Mouse (Mus musculus) thymus, adult 2 months (tissue): ENCODE data around the gene Hmgb3. TPM values are rescaled to one million over a fixed set of nuclear protein-coding genes. Genes with fewer than 3 reads are reported as not detected.
"Not testable (repeated sequence)": the region's sequence is repeated elsewhere in the genome, so short reads cannot be mapped to it uniquely, and the experiment has no call there.

Source experiments
- DNase-seq: peaks from one replicate; pipeline ENCODE4 v3.0.0; 2021
- H3K27ac ChIP-seq: fragments of 200-500 bp; 2 replicates; pipeline ENCODE4 v1.5.1; 2012; ENCODE audit warnings: low read length, control low read depth; ENCODE audit not compliant: control insufficient read depth, insufficient read depth
- H3K27me3 ChIP-seq: fragments of 200-500 bp; 2 replicates; pipeline ENCODE4 v1.6.1; 2012; ENCODE audit warnings: mild to moderate bottlenecking, low read length, moderate library complexity, mixed read lengths; ENCODE audit not compliant: control insufficient read depth, insufficient read depth
- H3K36me3 ChIP-seq: fragments of 200-500 bp; 2 replicates; pipeline ENCODE4 v1.6.1; 2012; ENCODE audit warnings: mild to moderate bottlenecking, low read length, moderate library complexity; ENCODE audit not compliant: control insufficient read depth, insufficient read depth
- H3K4me1 ChIP-seq: fragments of 200-500 bp; replicated peaks from 2 replicates; pipeline ENCODE4 v1.6.1; 2012; ENCODE audit warnings: low read length; ENCODE audit not compliant: control insufficient read depth, insufficient read depth
- H3K4me3 ChIP-seq: fragments of 200-500 bp; 2 replicates; pipeline ENCODE4 v1.5.1; 2012; ENCODE audit warnings: mild to moderate bottlenecking, low read length, control low read depth, moderate library complexity; ENCODE audit not compliant: control insufficient read depth, insufficient read depth
- CTCF ChIP-seq: fragments of 200-500 bp; IDR thresholded peaks from 2 replicates; pipeline ENCODE4 v1.5.1; 2012; ENCODE audit warnings: mild to moderate bottlenecking, control low read depth, low read length, moderate library complexity, borderline replicate concordance; ENCODE audit not compliant: control insufficient read depth, poor library complexity, insufficient read depth; ENCODE audit errors: extremely low read depth
- POLR2A ChIP-seq: fragments of 200-500 bp; IDR thresholded peaks from 2 replicates; pipeline ENCODE4 v1.6.1; 2012; ENCODE audit warnings: mild to moderate bottlenecking, low read length, control low read depth, moderate library complexity; ENCODE audit not compliant: control insufficient read depth, poor library complexity, insufficient read depth; ENCODE audit errors: extremely low read depth
- WGBS: fragments of 180-500 bp; shearing (Covaris S2); methylation state at CpG from one replicate; pipeline ENCODE4 v1.1.7; 2018; 5-methylcytosine and 5-hydroxymethylcytosine counted together
- polyA plus RNA-seq: library from polyadenylated mRNA; depleted of rRNA; stranded (reverse); fragments of >200 nt; gene quantifications from 2 replicates; pipeline ENCODE4 v1.2.3, GENCODE M21; 2012; rRNA removed

Gene Hmgb3
- polyA plus RNA-seq, result 17.4 and 22.6 TPM in 2 replicates

DNA sequence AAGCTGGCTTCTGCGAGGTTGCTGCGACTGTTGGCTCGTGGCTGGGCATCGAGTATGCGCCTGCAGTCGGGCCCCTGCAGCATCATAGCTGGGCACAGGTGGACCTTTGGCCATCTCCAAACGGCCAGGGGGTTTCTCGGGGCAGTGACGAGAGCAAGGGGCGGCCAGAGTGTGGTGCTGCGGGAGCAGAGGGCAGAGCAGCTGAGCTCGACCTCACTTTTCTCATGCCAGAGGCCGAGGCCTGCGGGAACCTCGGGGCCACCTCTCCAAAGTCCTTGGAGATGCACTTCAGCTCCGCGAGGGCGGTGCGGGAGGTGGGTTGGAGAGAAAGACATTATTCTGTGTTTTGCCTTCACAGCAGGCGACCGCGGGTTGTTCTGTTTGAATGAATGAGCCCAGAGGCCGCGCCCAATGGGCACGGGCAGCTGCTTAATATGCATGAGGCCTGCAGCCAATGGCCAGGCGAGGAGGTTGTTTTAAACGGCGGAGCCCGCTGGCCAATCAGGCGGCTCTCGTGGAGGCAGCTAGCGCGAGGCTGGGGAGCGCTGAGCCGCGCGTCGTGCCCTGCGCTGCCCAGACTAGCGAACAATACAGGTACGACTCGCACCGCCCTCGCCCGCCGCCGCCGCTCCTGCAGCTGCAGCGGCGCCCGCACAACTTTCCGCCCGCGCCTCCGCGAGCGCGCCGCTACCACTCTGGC is at the start of gene Hmgb3:
Hmgb3 (plus strand) TSS at position 504 of the 700 bp plus-strand sequence.
- peak within 1 kb of the TSS; percentile 65 for H3K4me3 ChIP-seq
- peaks cover 4% of the 10 kb centered on the region for H3K4me1 ChIP-seq
- peak; percentile 75 for DNase-seq
- peak; percentile 29; the same call in 1 of the 2 replicates for TF ChIP-seq CTCF
- TF ChIP-seq POLR2A, result 0 out of 2 replicates have a peak, but pooled peaks have one; percentile 42
- H3K27ac ChIP-seq, result no peak within 1 kb of the TSS; the same call in 1 of the 2 replicates
- H3K36me3 ChIP-seq, result no peaks in the 10 kb centered on the region
- WGBS, result 3% methylated on average over 43 of the region's 59 CpGs
- no peaks in the 10 kb centered on the region for H3K27me3 ChIP-seq

DNA sequence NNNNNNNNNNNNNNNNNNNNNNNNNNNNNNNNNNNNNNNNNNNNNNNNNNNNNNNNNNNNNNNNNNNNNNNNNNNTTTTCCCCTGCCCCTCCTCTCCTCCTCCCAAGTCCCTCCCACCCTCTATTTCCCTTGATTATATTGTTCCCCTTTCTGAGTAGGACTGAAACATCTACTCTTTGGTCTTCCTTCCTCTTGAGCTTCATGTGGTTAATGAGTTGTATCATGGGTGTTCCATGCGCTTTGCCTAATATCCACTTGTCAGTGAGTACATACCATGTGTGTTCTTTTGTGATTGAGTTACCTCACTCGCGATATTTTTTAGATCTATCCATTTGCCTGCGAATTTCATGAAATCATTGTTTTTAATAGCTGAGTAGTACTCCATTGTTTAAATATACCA is 49.1 kb upstream of the Hmgb3 start:
- 47% methylated on average over 4 of the region's 4 CpGs for WGBS
- H3K4me3 ChIP-seq, H3K4me1 ChIP-seq, H3K27me3 ChIP-seq, DNase-seq, H3K27ac ChIP-seq, H3K36me3 ChIP-seq: not testable (repeated sequence)

GRCm38 (mm10) chrX:71519252-71519651 is 36.5 kb upstream of the Hmgb3 start:
- Histone ChIP-seq H3K4me1 (no peaks in the 10 kb centered on the region), H3K4me3 (no peak overlapping the region), H3K27me3 (no peaks in the 10 kb centered on the region), H3K36me3 (no peaks in the 10 kb centered on the region), H3K27ac (no peak overlapping the region)
- DNase-seq, result no peak
- TF ChIP-seq CTCF (no peak), POLR2A (no peak)
- WGBS, result 91% methylated on average over 4 of the region's 4 CpGs

- WGBS, result 98% methylated on average over 3 of the region's 3 CpGs
- no peak for DNase-seq
- Histone ChIP-seq H3K27ac (no peak overlapping the region), H3K4me1 (no peaks in the 10 kb centered on the region), H3K27me3 (no peaks in the 10 kb centered on the region), H3K36me3 (no peaks in the 10 kb centered on the region), H3K4me3 (no peak overlapping the region)
- TF ChIP-seq POLR2A (no peak), CTCF (no peak)
Measured at GRCm38 (mm10) chrX:71522889-71523288, 32.8 kb upstream of the Hmgb3 start.

GRCm38 (mm10) chrX:71524310-71524709 is 31.4 kb upstream of the Hmgb3 start:
- DNase-seq, result no peak
- H3K36me3 ChIP-seq, result no peaks in the 10 kb centered on the region
- no peaks in the 10 kb centered on the region for H3K27me3 ChIP-seq
- no peak overlapping the region for H3K27ac ChIP-seq
- WGBS, result 6% methylated on average over 2 of the region's 2 CpGs
- H3K4me3 ChIP-seq, result no peak overlapping the region
- no peak for TF ChIP-seq CTCF
- TF ChIP-seq POLR2A, result no peak
- no peaks in the 10 kb centered on the region for H3K4me1 ChIP-seq

GRCm38 (mm10) chrX:71525593-71526299 is 30.0 kb upstream of the Hmgb3 start:
- H3K4me3 ChIP-seq, result no peak overlapping the region
- TF ChIP-seq POLR2A (no peak), CTCF (no peak)
- WGBS, result 70% methylated on average over 3 of the region's 3 CpGs
- H3K27me3 ChIP-seq, result no peaks in the 10 kb centered on the region
- no peak overlapping the region for H3K27ac ChIP-seq
- H3K36me3 ChIP-seq, result no peaks in the 10 kb centered on the region
- no peaks in the 10 kb centered on the region for H3K4me1 ChIP-seq
- no peak for DNase-seq
